Mouse (Mus musculus) c-Kit-positive CD71-positive TER-119-negative erythroid progenitor cells, embryonic 14.5 days (primary cell): ENCODE measurements around the gene Prr30.
"Not testable (repeated sequence)": the region's sequence is repeated elsewhere in the genome, so short reads cannot be mapped to it uniquely, and the experiment has no call there.

Experiments
- DNase-seq: peaks from one replicate; pipeline ENCODE4 v3.0.0-alpha.2; 2013; ENCODE audit warnings: low read depth

Gene Prr30

GRCm38 (mm10) chr14:101200230-101200629 lies at the start of gene Prr30:
Prr30 (minus strand) TSS chr14:101200330.
- no peak for DNase-seq

GRCm38 (mm10) chr14:101246793-101247192 lies 46.7 kb upstream of the Prr30 start:
- DNase-seq, result no peak

- no peak for DNase-seq
These were observed 45.6 kb upstream of the Prr30 start for GRCm38 (mm10) chr14:101245706-101246105.

GRCm38 (mm10) chr14:101244441-101244840 lies 44.3 kb upstream of the Prr30 start:
- not testable (repeated sequence) for DNase-seq

GRCm38 (mm10) chr14:101237965-101238364 lies 37.8 kb upstream of the Prr30 start:
- DNase-seq, result no peak

- no peak for DNase-seq
These were observed 28.9 kb upstream of the Prr30 start for GRCm38 (mm10) chr14:101229068-101229467.

GRCm38 (mm10) chr14:101222319-101222718 lies 22.2 kb upstream of the Prr30 start:
- no peak for DNase-seq

- no peak for DNase-seq
These were observed 27.9 kb downstream of the Prr30 start for GRCm38 (mm10) chr14:101172258-101172657.
